Mouse (Mus musculus) spleen, adult 2 months (tissue): ENCODE data around the gene Plekhg4.

ENCODE experiments used
- CTCF ChIP-seq: fragments of 200-500 bp; IDR thresholded peaks from 2 replicates; pipeline ENCODE4 v1.5.1; 2011; ENCODE audit warnings: mild to moderate bottlenecking, inconsistent platforms; ENCODE audit not compliant: insufficient read depth, insufficient read length, insufficient replicate concordance; ENCODE audit errors: extremely low read depth
- POLR2A ChIP-seq: fragments of 200-500 bp; IDR thresholded peaks from 2 replicates; pipeline ENCODE4 v1.6.1; 2011; ENCODE audit warnings: low read depth, low read length, inconsistent platforms

DNA sequence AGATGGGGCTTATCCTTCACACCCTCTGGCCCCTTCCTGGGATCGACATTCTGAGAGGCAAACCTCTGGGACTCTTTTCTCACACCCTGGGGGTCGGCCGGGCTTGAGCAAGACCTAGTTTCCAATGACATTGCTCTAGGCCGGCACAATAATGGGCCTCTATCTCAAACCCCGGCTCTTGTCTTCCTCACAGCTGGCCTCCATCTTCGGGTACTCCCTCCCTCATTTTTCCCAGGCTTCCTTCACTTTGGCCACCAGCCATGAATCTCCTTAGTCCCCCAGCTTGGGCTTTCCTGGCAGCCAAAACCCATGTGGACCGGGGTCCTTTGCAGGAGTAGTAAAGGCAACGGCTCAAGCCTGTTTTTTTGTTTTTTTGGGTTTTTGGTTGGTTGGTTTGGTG, 31.7 kb upstream of the Plekhg4 start:
- TF ChIP-seq POLR2A (no peak), CTCF (no peak)
